Mouse (Mus musculus): ENCODE data around the gene Cpped1.

GRCm38 (mm10) chr16:11795758-11796460 lies 113.3 kb downstream of the Cpped1 start:
- TF ChIP-seq MYOG (IDR thresholded peaks at IDR 0.05; ENCODE audit: control insufficient read depth in 1 of 3, insufficient read depth in 1 of 3, insufficient read length in 2 of 3, low read depth in 2 of 3) (no peak), CEBPB (IDR thresholded peaks at IDR 0.05; ENCODE audit: insufficient read depth, poor library complexity, severe bottlenecking) (no peak), POLR2A (IDR thresholded peaks at IDR 0.05; ENCODE audit: insufficient read length, low read depth) (no peak), E2F4 (IDR thresholded peaks at IDR 0.05; ENCODE audit: insufficient read depth) (no peak), USF1 (IDR thresholded peaks at IDR 0.05; ENCODE audit: low read depth) (no peak)

Measured in myocyte (in vitro differentiated cells).